Mouse (Mus musculus) pancreas, adult 10 weeks (tissue): ENCODE data around the gene Slc25a53. TPM values are rescaled to one million over a fixed set of nuclear protein-coding genes. Genes with fewer than 3 reads are reported as not detected.

ENCODE experiments used
- polyA plus RNA-seq: library from polyadenylated mRNA; stranded (reverse); fragments of 350-450 nt; fragmentation: Illumina TruSeq; extraction: RNeasy Lipid Tissue Mini Kit (QIAGEN cat#74804); gene quantifications from one replicate; pipeline ENCODE4 v1.2.3, GENCODE M21; 2015; ENCODE audit warnings: low read depth, low replicate concordance; ENCODE audit not compliant: insufficient read depth

The Slc25a53 gene
- polyA plus RNA-seq = 1.5 TPM

GRCm38 (mm10) chrX:137038000-137038483 is at the start of gene Slc25a53:
Slc25a53 (minus strand) TSS chrX:137038302.

GRCm38 (mm10) chrX:137049425-137050225 is 11.5 kb upstream of the Slc25a53 start, which contains the start of gene Fam199x:
Fam199x (plus strand) TSS chrX:137049594.

GRCm38 (mm10) chrX:136992978-136993547 is 45.0 kb downstream of the Slc25a53 start, which contains the start of gene Zcchc18:
Zcchc18 (plus strand) TSS chrX:136993155.

GRCm38 (mm10) chrX:136976424-136977084 is 61.5 kb downstream of the Slc25a53 start, which contains the start of the genes Tmsb15l and Tmsb15b1:
Tmsb15l (minus strand) TSS chrX:136976869.
Tmsb15b1 (minus strand) TSS chrX:136976874.

GRCm38 (mm10) chrX:136975397-136975796 is 62.7 kb downstream of the Slc25a53 start, which contains the start of gene Tmsb15b2:
Tmsb15b2 (minus strand) TSS chrX:136975497.

Other genes starting within 250 kb of the Slc25a53 start
- gene Plp1, start 215.6 kb downstream of the Slc25a53 start, polyA plus RNA-seq = 3.3 TPM
- not detected for gene Rab9b, start 169.5 kb downstream of the Slc25a53 start, polyA plus RNA-seq
- not detected for gene H2bfm, start 111.0 kb downstream of the Slc25a53 start, polyA plus RNA-seq
- gene Tmsb15b2, start 62.8 kb downstream of the Slc25a53 start, polyA plus RNA-seq = 31.8 TPM
- 2.5 TPM for gene Tmsb15l, start 61.4 kb downstream of the Slc25a53 start, polyA plus RNA-seq
- 6.7 TPM for gene Tmsb15b1, start 61.4 kb downstream of the Slc25a53 start, polyA plus RNA-seq
- 3.7 TPM for gene Zcchc18, start 45.1 kb downstream of the Slc25a53 start, polyA plus RNA-seq
- 1.1 TPM for gene Fam199x, start 11.3 kb upstream of the Slc25a53 start, polyA plus RNA-seq
- gene Esx1, start 83.8 kb upstream of the Slc25a53 start, polyA plus RNA-seq = not detected